In the genomic region with DNA sequence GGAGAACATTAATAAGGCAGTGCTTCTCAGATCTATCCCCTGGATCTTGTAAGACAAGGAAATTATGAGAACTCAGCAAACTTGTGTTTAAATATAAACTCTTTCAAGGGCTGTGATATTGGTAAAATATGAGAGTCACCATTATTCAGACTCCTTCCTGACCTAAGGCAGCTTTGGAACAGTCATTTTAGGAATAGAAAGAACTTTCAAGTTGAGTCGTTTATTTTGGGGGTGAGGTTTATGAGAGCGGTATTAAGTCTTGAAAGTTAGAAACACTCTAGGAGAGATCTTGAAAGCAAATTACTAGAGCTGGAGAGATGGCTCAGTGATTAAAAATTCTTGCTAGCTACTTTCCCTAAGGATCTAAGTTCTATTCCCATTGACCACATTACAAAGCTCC, we compare ENCODE assay signal across 26 mouse cellular contexts. TPM values are rescaled to one million over a fixed set of nuclear protein-coding genes. Genes with fewer than 3 reads are reported as not detected.
A peak's percentile ranks its signal among the peaks of the same experiment; 100 is the strongest.
DNase-seq lines count a peak whose midpoint lies in the region; ATAC-seq and TF ChIP-seq lines count a peak whose summit lies in the region.
"Had no signal": no experiment of that assay in that cellular context is flagged by ENCODE, and none has a peak within 500 bp of the region (broad histone marks: within the 10 kb centered on the region; RNA-seq: fewer than 3 reads in every experiment).

No protein-coding gene starts in this region.

- WGBS in midbrain, embryonic 11.5 days: 92% methylated on average over 2 of the region's 2 CpGs
- WGBS in midbrain, embryonic 13.5 days: 98% methylated on average over 2 of the region's 2 CpGs

- TF ChIP-seq CTCF in gastrocnemius, adult 2 months (IDR thresholded peaks at IDR 0.05): no peak
- TF ChIP-seq CTCF in CH12.LX (conservative IDR thresholded peaks at IDR 0.05 in 1 of 2, IDR thresholded peaks at IDR 0.05 in 1 of 2; ENCODE audit: low read depth in 2 of 2, low read length in 2 of 2): no peak

- no peak for DNase-seq in gastrocnemius, adult 2 months
- no peak for DNase-seq in gastrocnemius, postnatal 36 days
- peak; percentile 53 for DNase-seq in midbrain, embryonic 11.5 days (ENCODE audit: low spot score, missing footprints)
- DNase-seq in CH12.LX (ENCODE audit: extremely low read depth): no peak
- DNase-seq in kidney, postnatal 25 days: no peak
- DNase-seq: adrenal gland, adult 2 months; adrenal gland, adult 8-10 months; adrenal gland, postnatal 25 days; adrenal gland, postnatal 36 days; B cell, adult 2 months; cerebellum, adult 11 months; cerebellum, adult 11-12 months; cerebellum, adult 18-20 months; cerebellum, adult 2 months had no signal

- no peaks in the 10 kb centered on the region for H3K9me3 ChIP-seq in midbrain, embryonic 11.5 days (ENCODE audit: control insufficient read depth, low read length)
- no peaks in the 10 kb centered on the region for H3K9me3 ChIP-seq in midbrain, embryonic 13.5 days
- H3K9me3 ChIP-seq in CH12.LX (replicated peaks; ENCODE audit: low read length): no peaks in the 10 kb centered on the region
- H3K9me3 ChIP-seq: G1E had no signal

- in situ Hi-C loops in CH12.LX (cut with MboI; ENCODE audit: low pct_ligation_motif_present, low pct_unique_long_range_greater_than_20kb, low sequenced_read_pairs): no loop called here

- peak overlapping the region; percentile 35; the same call in 1 of the 2 replicates for H3K27ac ChIP-seq in gastrocnemius, adult 2 months
- no peak overlapping the region for H3K27ac ChIP-seq in midbrain, embryonic 11.5 days (ENCODE audit: low read depth, low read length)
- H3K27ac ChIP-seq in midbrain, embryonic 13.5 days: no peak overlapping the region
- no peak overlapping the region for H3K27ac ChIP-seq in CH12.LX (ENCODE audit: insufficient read depth, low read depth)

- H3K36me3 ChIP-seq in midbrain, embryonic 11.5 days (ENCODE audit: control insufficient read depth, insufficient read depth, low read length): peaks cover 14% of the 10 kb centered on the region; the same call in 1 of the 2 replicates
- H3K36me3 ChIP-seq in midbrain, embryonic 13.5 days: peaks cover 74% of the 10 kb centered on the region
- peaks cover 68 to 91% of the 10 kb centered on the region in 2 experiments for H3K36me3 ChIP-seq in CH12.LX (replicated peaks in 1 of 2; ENCODE audit: control insufficient read depth in 1 of 2, insufficient read depth in 1 of 2, low read length in 1 of 2)

- intact Hi-C loops in gastrocnemius, adult 2 months (cut with DNase I): no loop called here
- intact Hi-C loops in gastrocnemius, postnatal 36 days (cut with DNase I): no loop called here

- H3K79me2 ChIP-seq in CH12.LX (replicated peaks; ENCODE audit: control insufficient read depth, extremely low read depth, insufficient read depth, poor library complexity, severe bottlenecking): no peaks in the 10 kb centered on the region

- no peaks in the 10 kb centered on the region for H3K4me1 ChIP-seq in midbrain, embryonic 11.5 days (ENCODE audit: control insufficient read depth, insufficient read depth, low read length)
- H3K4me1 ChIP-seq in midbrain, embryonic 13.5 days (replicated peaks): no peaks in the 10 kb centered on the region
- H3K4me1 ChIP-seq in CH12.LX (ENCODE audit: control insufficient read depth in 1 of 2, insufficient read depth in 2 of 2): no peaks in the 10 kb centered on the region

- H3K9ac ChIP-seq in midbrain, embryonic 11.5 days (ENCODE audit: low read length): no peak overlapping the region
- H3K9ac ChIP-seq in midbrain, embryonic 13.5 days (replicated peaks): no peak overlapping the region
- H3K9ac ChIP-seq in CH12.LX (ENCODE audit: insufficient read depth, low read depth): no peak overlapping the region

- peak; percentile 59 for TF ChIP-seq EP300 in CH12.LX (IDR thresholded peaks at IDR 0.05; ENCODE audit: low read length)

- dilution Hi-C loops in CH12.LX (cut with MboI; ENCODE audit: extremely low pct_ligation_motif_present, extremely low pct_unique_long_range_greater_than_20kb, low sequenced_read_pairs): no loop called here

- H3K4me3 ChIP-seq in gastrocnemius, adult 2 months: no peak overlapping the region
- H3K4me3 ChIP-seq in midbrain, embryonic 11.5 days (ENCODE audit: low read depth, low read length): no peak overlapping the region
- no peak overlapping the region for H3K4me3 ChIP-seq in midbrain, embryonic 13.5 days (replicated peaks)
- no peak overlapping the region for H3K4me3 ChIP-seq in CH12.LX (replicated peaks in 1 of 3; ENCODE audit: low read depth in 2 of 3, low read length in 2 of 3, poor library complexity in 1 of 3)

- no peak for ATAC-seq in midbrain, embryonic 11.5 days (ENCODE audit: low FRiP score)
- ATAC-seq in midbrain, embryonic 13.5 days: no peak
- ATAC-seq: activated CD4-positive, CD25-positive, alpha-beta regulatory T cell, adult 4 months; CD4-positive, CD25-positive, alpha-beta regulatory T cell, adult 4 months; Patski had no signal

- H3K27me3 ChIP-seq in midbrain, embryonic 11.5 days (ENCODE audit: control insufficient read depth, insufficient read depth, low read length): no peaks in the 10 kb centered on the region
- H3K27me3 ChIP-seq in midbrain, embryonic 13.5 days: no peaks in the 10 kb centered on the region
- no peaks in the 10 kb centered on the region for H3K27me3 ChIP-seq in CH12.LX (replicated peaks)
- H3K27me3 ChIP-seq: Patski had no signal

- TF ChIP-seq POLR2A in CH12.LX (IDR thresholded peaks at IDR 0.05; ENCODE audit: low read depth, low read length): no peak

- H3K4me2 ChIP-seq in midbrain, embryonic 11.5 days: no peak overlapping the region
- no peak overlapping the region for H3K4me2 ChIP-seq in midbrain, embryonic 13.5 days (replicated peaks)
- no peak overlapping the region for H3K4me2 ChIP-seq in CH12.LX (ENCODE audit: insufficient read depth, low read depth, poor library complexity, severe bottlenecking)

- TF ChIP-seq RAD21 in CH12.LX (IDR thresholded peaks at IDR 0.05; ENCODE audit: low read depth, low read length): no peak

TF ChIP-seq in CH12.LX, 34 proteins besides CTCF, POLR2A, EP300 and RAD21:
- TF ChIP-seq MEF2A (IDR thresholded peaks at IDR 0.05; ENCODE audit: borderline replicate concordance, low read depth, low read length) (no peak), RCOR1 (conservative IDR thresholded peaks at IDR 0.05; ENCODE audit: low read depth, low read length) (no peak), IRF4 (IDR thresholded peaks at IDR 0.05; ENCODE audit: low read depth, low read length) (peak; percentile 70), JUND (conservative IDR thresholded peaks at IDR 0.05; ENCODE audit: low read depth, low read length) (peak; percentile 80), CHD1 (IDR thresholded peaks at IDR 0.05; ENCODE audit: low read depth, low read length) (no peak), JUN (IDR thresholded peaks at IDR 0.05; ENCODE audit: insufficient read depth, low read depth, low read length) (0 out of 2 replicates have a peak, but pooled peaks have one; percentile 17), NRF1 (IDR thresholded peaks at IDR 0.05; ENCODE audit: low read depth, low read length) (no peak)

RNA-seq across cellular contexts. Expression of gene Snorc, which starts 34.9 kb away (rescaled TPM):
- not detected for total RNA-seq in gastrocnemius, adult 2 months (2021)
- not detected for total RNA-seq in gastrocnemius, postnatal 36 days (2021)
- not detected in 2 replicates for polyA plus RNA-seq in midbrain, embryonic 11.5 days (2014; fragmentation: Nextera tagmentation; extraction: Ambion mirVana)
- not detected in 2 replicates for polyA plus RNA-seq in midbrain, embryonic 13.5 days (2015; fragmentation: Nextera tagmentation; extraction: Ambion mirVana)
- total RNA-seq in CH12.LX (2012; rRNA removed): not detected in 2 replicates
- total RNA-seq in CH12.LX (2014; rRNA removed): not detected in 2 replicates
- not detected in 2 replicates for polyA plus RNA-seq in CH12.LX (2012; ENCODE audit: insufficient read length, low read depth)
- total RNA-seq: adrenal gland, adult 18-20 months; adrenal gland, adult 2 months; adrenal gland, adult 8-10 months; adrenal gland, postnatal 14 days; adrenal gland, postnatal 25 days; adrenal gland, postnatal 36 days; adrenal gland, postnatal 4 days; ES-E14; G1E; MEL had no signal
- polyA plus RNA-seq: activated CD4-positive, CD25-positive, alpha-beta regulatory T cell, adult 4 months; adrenal gland, adult 2 months; C2C12; CD4-positive, CD25-positive, alpha-beta regulatory T cell, adult 4 months; G1E; Patski had no signal

RNA-seq across cellular contexts. Expression of gene Kcnj13, which starts 40.6 kb away (rescaled TPM):
- total RNA-seq in gastrocnemius, adult 2 months (2021): under 1 TPM in 1 of 2 experiments, not detected in 1; 0.25 TPM
- total RNA-seq in gastrocnemius, postnatal 36 days (2021): under 1 TPM in 1 of 2 experiments, not detected in 1; 0.32 TPM
- 0.14 and 0.38 TPM in 2 replicates for polyA plus RNA-seq in midbrain, embryonic 11.5 days (2014; fragmentation: Nextera tagmentation; extraction: Ambion mirVana)
- polyA plus RNA-seq in midbrain, embryonic 13.5 days (2015; fragmentation: Nextera tagmentation; extraction: Ambion mirVana): 2.2 and 4.1 TPM in 2 replicates
- total RNA-seq in CH12.LX (2012; rRNA removed) (0.17 and 0.30 TPM in 2 replicates), CH12.LX (2014; rRNA removed) (not detected in 2 replicates)
- polyA plus RNA-seq in CH12.LX (2012; ENCODE audit: insufficient read length, low read depth): not detected in 2 replicates
- total RNA-seq: adrenal gland, adult 18-20 months; adrenal gland, adult 2 months; adrenal gland, postnatal 10 days; adrenal gland, postnatal 14 days; adrenal gland, postnatal 25 days; adrenal gland, postnatal 36 days; adrenal gland, postnatal 4 days had no signal
- polyA plus RNA-seq: adrenal gland, adult 2 months; G1E had no signal
